In the genomic region with DNA sequence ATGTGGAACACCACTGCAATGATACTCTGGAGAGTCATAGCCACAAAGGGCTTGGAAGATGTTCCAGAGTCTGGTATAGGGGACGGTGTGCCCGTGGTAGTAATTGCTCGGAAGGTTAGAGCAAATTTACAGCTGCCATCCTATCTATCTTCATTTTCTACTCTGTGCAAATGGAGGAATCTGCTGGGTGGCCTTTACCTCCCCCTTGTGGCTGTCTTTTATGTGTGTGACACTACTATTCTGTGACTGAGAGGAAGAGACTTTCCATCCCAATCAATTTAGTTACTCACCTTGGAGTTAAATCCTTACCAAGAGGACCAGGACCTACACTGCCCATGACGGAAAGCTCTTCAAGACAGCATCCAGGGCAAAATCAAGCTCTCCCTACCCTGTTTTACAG, we compare ENCODE assay signal across 18 mouse cellular contexts. TPM values are rescaled to one million over a fixed set of nuclear protein-coding genes. Genes with fewer than 3 reads are reported as not detected.
DNase-seq lines count a peak whose midpoint lies in the region; ATAC-seq and TF ChIP-seq lines count a peak whose summit lies in the region.
"Had no signal": no experiment of that assay in that cellular context is flagged by ENCODE, and none has a peak within 500 bp of the region (broad histone marks: within the 10 kb centered on the region; RNA-seq: fewer than 3 reads in every experiment).

No protein-coding gene starts in this region.

- H3K4me3 ChIP-seq in kidney, postnatal 0 days (replicated peaks; ENCODE audit: low read depth, low read length) = no peak overlapping the region
- H3K4me3 ChIP-seq in liver, embryonic 15.5 days (replicated peaks) = no peak overlapping the region
- H3K4me3 ChIP-seq in forebrain, embryonic 11.5 days (ENCODE audit: low read depth, low read length) = no peak overlapping the region
- H3K4me3 ChIP-seq: stomach, embryonic 15.5 days had no signal

- H3K27me3 ChIP-seq in kidney, postnatal 0 days (ENCODE audit: insufficient read depth, low read length) = no peaks in the 10 kb centered on the region
- no peaks in the 10 kb centered on the region for H3K27me3 ChIP-seq in liver, embryonic 15.5 days
- no peaks in the 10 kb centered on the region for H3K27me3 ChIP-seq in forebrain, embryonic 11.5 days (ENCODE audit: control insufficient read depth, insufficient read depth, low read length)
- H3K27me3 ChIP-seq: limb, embryonic 12.5 days; stomach, embryonic 15.5 days had no signal

- H3K9ac ChIP-seq in kidney, postnatal 0 days (ENCODE audit: low read depth, low read length) = no peak overlapping the region
- H3K9ac ChIP-seq in liver, embryonic 15.5 days = no peak overlapping the region
- no peak overlapping the region for H3K9ac ChIP-seq in forebrain, embryonic 11.5 days (ENCODE audit: low read length)
- H3K9ac ChIP-seq: limb, embryonic 12.5 days; stomach, embryonic 15.5 days had no signal

- no peaks in the 10 kb centered on the region for H3K36me3 ChIP-seq in kidney, postnatal 0 days (ENCODE audit: insufficient read depth, low read length)
- peaks cover 17% of the 10 kb centered on the region for H3K36me3 ChIP-seq in liver, embryonic 15.5 days (replicated peaks)
- no peaks in the 10 kb centered on the region; the same call in 1 of the 2 replicates for H3K36me3 ChIP-seq in forebrain, embryonic 11.5 days (ENCODE audit: control insufficient read depth, insufficient read depth, low read length)
- H3K36me3 ChIP-seq: stomach, embryonic 15.5 days had no signal

- TF ChIP-seq CTCF in kidney, postnatal 0 days (IDR thresholded peaks at IDR 0.05; ENCODE audit: low read depth) = peak; percentile 35; the same call in 1 of the 2 replicates

- no peak for ATAC-seq in kidney, postnatal 0 days (replicated peaks; ENCODE audit: low FRiP score, low read depth)
- no peak for ATAC-seq in liver, embryonic 15.5 days (ENCODE audit: insufficient read depth)
- no peak for ATAC-seq in forebrain, embryonic 11.5 days (replicated peaks; ENCODE audit: low FRiP score)
- ATAC-seq: intestine, embryonic 16.5 days had no signal

- H3K4me2 ChIP-seq in kidney, postnatal 0 days (ENCODE audit: low read length) = no peak overlapping the region
- H3K4me2 ChIP-seq in liver, embryonic 15.5 days = peak overlapping the region; percentile 95; the same call in 1 of the 2 replicates
- H3K4me2 ChIP-seq in forebrain, embryonic 11.5 days (ENCODE audit: low read depth, low read length, severe bottlenecking) = no peak overlapping the region

- 0 out of 2 replicates have a peak, but pooled peaks cover 3% of the 10 kb centered on the region for H3K9me3 ChIP-seq in kidney, postnatal 0 days (replicated peaks; ENCODE audit: low read length)
- H3K9me3 ChIP-seq in liver, embryonic 15.5 days (replicated peaks) = no peaks in the 10 kb centered on the region
- peaks cover 19% of the 10 kb centered on the region for H3K9me3 ChIP-seq in forebrain, embryonic 11.5 days (ENCODE audit: control insufficient read depth, low read length)
- H3K9me3 ChIP-seq: stomach, embryonic 15.5 days had no signal

- DNase-seq in kidney, postnatal 0 days (ENCODE audit: low spot score) = peak; percentile 3
- DNase-seq in kidney, postnatal 36 days = no peak
- peak; percentile 50 for DNase-seq in thymus, postnatal 0 days (ENCODE audit: low spot score)
- DNase-seq in thymus, postnatal 36 days = no peak
- no peak for DNase-seq in forebrain, embryonic 11.5 days (ENCODE audit: low spot score)
- no peak for DNase-seq in adrenal gland, postnatal 10 days
- DNase-seq in left cerebral cortex, postnatal 10 days (ENCODE audit: extremely low spot score in 1 of 2, low spot score in 2 of 2) = no peak
- DNase-seq: gastrocnemius, postnatal 36 days; layer of hippocampus, adult 9-11 months; right cerebral cortex, postnatal 14 days had no signal

- intact Hi-C loops in left cerebral cortex, postnatal 10 days (cut with DNase I) = loop anchor here (5.0 kb wide), 2 partner anchors 131 to 801 kb away; a partner anchor contains a TSS

- peaks cover 4% of the 10 kb centered on the region; the same call in 1 of the 2 replicates for H3K4me1 ChIP-seq in kidney, postnatal 0 days (replicated peaks; ENCODE audit: insufficient read depth, low read length)
- H3K4me1 ChIP-seq in liver, embryonic 15.5 days (replicated peaks) = peaks cover 26% of the 10 kb centered on the region
- no peaks in the 10 kb centered on the region for H3K4me1 ChIP-seq in forebrain, embryonic 11.5 days (replicated peaks; ENCODE audit: control insufficient read depth, insufficient read depth, low read length)

- WGBS in kidney, postnatal 0 days = 93% methylated on average over 4 of the region's 4 CpGs
- WGBS in liver, embryonic 15.5 days (ENCODE audit: insufficient replicate concordance) = 72% methylated on average over 4 of the region's 4 CpGs
- WGBS in forebrain, embryonic 11.5 days = 94% methylated on average over 4 of the region's 4 CpGs

- no peak overlapping the region for H3K27ac ChIP-seq in kidney, postnatal 0 days
- no peak overlapping the region for H3K27ac ChIP-seq in liver, embryonic 15.5 days (replicated peaks)
- H3K27ac ChIP-seq in forebrain, embryonic 11.5 days (ENCODE audit: low read depth, low read length) = no peak overlapping the region
- H3K27ac ChIP-seq: limb, embryonic 12.5 days; midbrain, embryonic 10.5 days; stomach, embryonic 15.5 days had no signal

RNA-seq across cellular contexts. Expression of a gene that starts 16.1 kb away (rescaled TPM):
- not detected in 2 replicates for polyA plus RNA-seq in kidney, postnatal 0 days (2015; fragmentation: Nextera tagmentation; extraction: Ambion mirVana)
- not detected in 2 replicates for polyA plus RNA-seq in thymus, postnatal 0 days (2015; fragmentation: Nextera tagmentation; extraction: Ambion mirVana)
- polyA plus RNA-seq in liver, embryonic 15.5 days (2015; fragmentation: Nextera tagmentation; extraction: Ambion mirVana) = not detected in 2 replicates
- not detected in 2 replicates for polyA plus RNA-seq in forebrain, embryonic 11.5 days (2014; fragmentation: Nextera tagmentation; extraction: Ambion mirVana)
- total RNA-seq in adrenal gland, postnatal 10 days (2021) = not detected
- under 1 TPM; 0.75 to 0.79 TPM for total RNA-seq in left cerebral cortex, postnatal 10 days (2021)
- total RNA-seq: adrenal gland, adult 18-20 months; ES-E14; gastrocnemius, postnatal 36 days; heart, postnatal 10 days had no signal
- polyA plus RNA-seq: intestine, embryonic 16.5 days; limb, embryonic 12.5 days; midbrain, embryonic 10.5 days; stomach, embryonic 15.5 days had no signal

RNA-seq across cellular contexts. Expression of a gene that starts 35.3 kb away (rescaled TPM):
- polyA plus RNA-seq in kidney, postnatal 0 days (2015; fragmentation: Nextera tagmentation; extraction: Ambion mirVana) = 6.8 and 7.6 TPM in 2 replicates
- 12.5 and 15.3 TPM in 2 replicates for polyA plus RNA-seq in thymus, postnatal 0 days (2015; fragmentation: Nextera tagmentation; extraction: Ambion mirVana)
- 3.2 and 3.4 TPM in 2 replicates for polyA plus RNA-seq in liver, embryonic 15.5 days (2015; fragmentation: Nextera tagmentation; extraction: Ambion mirVana)
- 21.7 and 22.6 TPM in 2 replicates for polyA plus RNA-seq in forebrain, embryonic 11.5 days (2014; fragmentation: Nextera tagmentation; extraction: Ambion mirVana)
- 10 to 100 TPM; 21.1 to 29.3 TPM for total RNA-seq in adrenal gland, postnatal 10 days (2021)
- 10 to 100 TPM; 62.5 to 64.7 TPM for total RNA-seq in left cerebral cortex, postnatal 10 days (2021)

RNA-seq across cellular contexts. Expression of a gene that starts 37.5 kb away (rescaled TPM):
- not detected in 2 replicates for polyA plus RNA-seq in kidney, postnatal 0 days (2015; fragmentation: Nextera tagmentation; extraction: Ambion mirVana)
- not detected in 2 replicates for polyA plus RNA-seq in thymus, postnatal 0 days (2015; fragmentation: Nextera tagmentation; extraction: Ambion mirVana)
- polyA plus RNA-seq in liver, embryonic 15.5 days (2015; fragmentation: Nextera tagmentation; extraction: Ambion mirVana) = not detected in 2 replicates
- polyA plus RNA-seq in forebrain, embryonic 11.5 days (2014; fragmentation: Nextera tagmentation; extraction: Ambion mirVana) = not detected in 2 replicates
- under 1 TPM in 1 of 2 experiments, not detected in 1; 0.36 TPM for total RNA-seq in adrenal gland, postnatal 10 days (2021)
- under 1 TPM in 1 of 2 experiments, not detected in 1; 0.09 TPM for total RNA-seq in left cerebral cortex, postnatal 10 days (2021)
- total RNA-seq: gastrocnemius, postnatal 36 days; heart, postnatal 10 days had no signal
- polyA plus RNA-seq: intestine, embryonic 16.5 days; stomach, embryonic 15.5 days had no signal

Comparison
In these comparisons a context has a peak if more than half of its experiments do, and no peak if none do; other contexts are left out.
1. DNase-seq: peak in kidney, postnatal 0 days (single experiment) and thymus, postnatal 0 days (single experiment); none in kidney, postnatal 36 days (0 of 2), thymus, postnatal 36 days (0 of 2), forebrain, embryonic 11.5 days (single experiment), adrenal gland, postnatal 10 days (single experiment) and left cerebral cortex, postnatal 10 days (0 of 2).